In the genomic region with DNA sequence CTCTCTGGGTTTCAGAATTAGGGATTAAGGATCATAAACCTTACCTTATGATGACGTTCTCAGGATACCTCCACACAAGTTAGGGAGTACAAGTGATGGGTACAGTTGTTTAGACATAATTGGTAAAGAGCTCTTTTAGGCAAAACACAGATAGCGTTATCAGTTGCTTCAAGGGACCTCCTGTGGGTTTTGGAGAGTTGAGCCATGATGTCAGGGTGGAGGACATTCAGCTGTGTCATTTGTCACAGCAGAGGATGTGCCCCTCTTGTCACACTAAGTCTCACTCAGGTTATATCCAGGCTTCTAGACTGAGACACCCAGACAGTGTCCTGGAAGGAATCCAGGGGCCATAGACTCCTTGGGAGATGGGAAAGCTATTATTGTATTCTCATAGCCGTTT, we compare ENCODE assay signal across 22 mouse cellular contexts. TPM values are rescaled to one million over a fixed set of nuclear protein-coding genes. Genes with fewer than 3 reads are reported as not detected.
"Had no signal": no experiment of that assay in that cellular context is flagged by ENCODE, and none has a peak within 500 bp of the region (broad histone marks: within the 10 kb centered on the region; RNA-seq: fewer than 3 reads in every experiment).

No protein-coding gene starts in this region.

- H3K27me3 ChIP-seq: limb, embryonic 13.5 days; liver, embryonic 12.5 days; midbrain, embryonic 13.5 days had no signal

- H3K27ac ChIP-seq: limb, embryonic 10.5 days; limb, embryonic 13.5 days; liver, embryonic 12.5 days; macrophage; midbrain, embryonic 10.5 days; midbrain, embryonic 13.5 days; stomach, postnatal 0 days had no signal

- H3K9ac ChIP-seq: limb, embryonic 13.5 days; liver, embryonic 12.5 days; lung, embryonic 14.5 days; midbrain, embryonic 13.5 days had no signal

- H3K36me3 ChIP-seq: limb, embryonic 10.5 days; limb, embryonic 13.5 days; liver, embryonic 12.5 days; midbrain, embryonic 10.5 days; midbrain, embryonic 13.5 days had no signal

- H3K4me2 ChIP-seq: limb, embryonic 13.5 days; liver, embryonic 12.5 days; lung, embryonic 14.5 days; midbrain, embryonic 13.5 days had no signal

- DNase-seq: kidney, adult 9 months; kidney, postnatal 14 days; kidney, postnatal 4 days; liver; lung, embryonic 14.5 days; right cerebral cortex, adult 18-20 months; right cerebral cortex, postnatal 14 days; right cerebral cortex, postnatal 4 days; thymus, adult 2 months; thymus, postnatal 14 days; thymus, postnatal 4 days had no signal

- ATAC-seq: liver, embryonic 12.5 days; lung, postnatal 0 days; midbrain, embryonic 13.5 days; midbrain, embryonic 16.5 days had no signal

- H3K9me3 ChIP-seq: limb, embryonic 10.5 days; liver, embryonic 12.5 days; midbrain, embryonic 10.5 days; midbrain, embryonic 13.5 days had no signal

- H3K4me3 ChIP-seq: limb, embryonic 10.5 days; limb, embryonic 13.5 days; liver, embryonic 12.5 days; megakaryocyte, embryonic 14.5 days; midbrain, embryonic 10.5 days; midbrain, embryonic 13.5 days; myocyte had no signal

- H3K4me1 ChIP-seq: liver, embryonic 12.5 days had no signal

RNA-seq across cellular contexts. Expression of gene Bend4, which starts 36.8 kb away (rescaled TPM):
- polyA plus RNA-seq: myocyte had no signal
